Mouse (Mus musculus) mammary gland, adult 2 months (tissue): Measurements from ENCODE around the gene Dnajc11. TPM values are rescaled to one million over a fixed set of nuclear protein-coding genes. Genes with fewer than 3 reads are reported as not detected.

Experiments
- polyA plus RNA-seq: library from polyadenylated mRNA; depleted of rRNA; stranded (reverse); fragments of >200 nt; gene quantifications from 2 replicates; pipeline ENCODE4 v1.2.3, GENCODE M21; 2012; ENCODE audit warnings: low replicate concordance; rRNA removed

Gene Dnajc11
- 44.0 and 49.1 TPM in 2 replicates for polyA plus RNA-seq

GRCm38 (mm10) chr4:151933505-151934214 lies at the start of gene Dnajc11:
Dnajc11 (plus strand) TSS chr4:151933691.

GRCm38 (mm10) chr4:151988342-151989109 lies 55.0 kb downstream of the Dnajc11 start, which contains the start of gene Thap3:
Thap3 (minus strand) TSS chr4:151988997.

GRCm38 (mm10) chr4:151996173-151996950 lies 62.9 kb downstream of the Dnajc11 start, which contains the start of gene Phf13:
Phf13 (minus strand) TSS chr4:151996258.

GRCm38 (mm10) chr4:152008622-152009075 lies 75.2 kb downstream of the Dnajc11 start, which contains the start of gene Klhl21:
Klhl21 (plus strand) TSS chr4:152008803.

GRCm38 (mm10) chr4:152027524-152027923 lies 94.0 kb downstream of the Dnajc11 start, which contains the start of gene Zbtb48:
Zbtb48 (minus strand) TSS chr4:152027671.

Other genes with a start within 250 kb of the Dnajc11 start
- 7.6 and 10.7 TPM in 2 replicates for gene Camta1, start 71.8 kb upstream of the Dnajc11 start, polyA plus RNA-seq
- 57.3 and 88.5 TPM in 2 replicates for gene Thap3, start 55.3 kb downstream of the Dnajc11 start, polyA plus RNA-seq
- 8.7 and 13.2 TPM in 2 replicates for gene Phf13, start 62.6 kb downstream of the Dnajc11 start, polyA plus RNA-seq
- gene Klhl21, start 75.1 kb downstream of the Dnajc11 start, polyA plus RNA-seq = 32.3 and 50.8 TPM in 2 replicates
- 10.8 and 17.5 TPM in 2 replicates for gene Zbtb48, start 94.0 kb downstream of the Dnajc11 start, polyA plus RNA-seq
- 0.07 and 0.59 TPM in 2 replicates for gene Tas1r1, start 104.9 kb downstream of the Dnajc11 start, polyA plus RNA-seq
- 21.4 and 28.0 TPM in 2 replicates for gene Nol9, start 105.6 kb downstream of the Dnajc11 start, polyA plus RNA-seq
- gene Plekhg5, start 138.8 kb downstream of the Dnajc11 start, polyA plus RNA-seq = 36.3 and 49.8 TPM in 2 replicates
- gene Tnfrsf25, start 182.2 kb downstream of the Dnajc11 start, polyA plus RNA-seq = 22.6 and 29.2 TPM in 2 replicates
- 2.4 and 6.5 TPM in 2 replicates for gene Espn, start 218.7 kb downstream of the Dnajc11 start, polyA plus RNA-seq
- 0.19 and 0.22 TPM in 2 replicates for gene Hes2, start 225.2 kb downstream of the Dnajc11 start, polyA plus RNA-seq
- gene Acot7, start 244.4 kb downstream of the Dnajc11 start, polyA plus RNA-seq = 19.6 and 21.3 TPM in 2 replicates